Mouse (Mus musculus): ENCODE measurements at regions not wholly inside any gene's neighbourhood (a gene's known extent, or its start where the extent isn't known, plus 50 kb on each side); places are given as distances from the start of the nearest gene placed in this dataset.

DNA sequence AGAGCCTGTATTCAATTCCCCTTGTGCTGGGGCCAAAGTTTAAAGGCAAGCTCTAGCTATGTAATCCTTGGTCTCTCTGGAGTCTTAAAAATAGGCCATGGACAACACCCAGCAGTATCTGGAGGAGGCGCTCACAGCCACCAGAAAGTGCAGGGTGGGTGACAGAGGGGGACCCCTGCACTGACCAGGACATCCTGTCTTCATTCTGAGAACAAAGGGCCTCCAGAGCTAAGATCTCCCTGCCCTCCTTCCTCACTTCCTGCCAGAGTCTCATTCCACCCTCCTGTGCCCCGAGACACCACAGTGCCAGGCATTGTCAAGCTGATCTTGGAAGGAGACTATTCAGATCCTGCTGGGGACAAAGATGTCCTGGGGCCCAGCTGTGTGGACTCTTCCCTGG, 273.8 kb downstream of the Ajap1 start:
- TF ChIP-seq CTCF (IDR thresholded peaks at IDR 0.05; ENCODE audit: low read depth, low read length) (no peak), GATA1 (IDR thresholded peaks at IDR 0.05; ENCODE audit: borderline replicate concordance, low read length) (no peak), TAL1 (conservative IDR thresholded peaks at IDR 0.05; ENCODE audit: low read depth, low read length) (no peak), POLR2AphosphoS5 (IDR thresholded peaks at IDR 0.05; ENCODE audit: insufficient replicate concordance, low read depth, low read length) (no peak), GATA2 (IDR thresholded peaks at IDR 0.05; ENCODE audit: borderline replicate concordance, low read depth, low read length) (no peak)

All from G1E (cell line).